In the genomic region with DNA sequence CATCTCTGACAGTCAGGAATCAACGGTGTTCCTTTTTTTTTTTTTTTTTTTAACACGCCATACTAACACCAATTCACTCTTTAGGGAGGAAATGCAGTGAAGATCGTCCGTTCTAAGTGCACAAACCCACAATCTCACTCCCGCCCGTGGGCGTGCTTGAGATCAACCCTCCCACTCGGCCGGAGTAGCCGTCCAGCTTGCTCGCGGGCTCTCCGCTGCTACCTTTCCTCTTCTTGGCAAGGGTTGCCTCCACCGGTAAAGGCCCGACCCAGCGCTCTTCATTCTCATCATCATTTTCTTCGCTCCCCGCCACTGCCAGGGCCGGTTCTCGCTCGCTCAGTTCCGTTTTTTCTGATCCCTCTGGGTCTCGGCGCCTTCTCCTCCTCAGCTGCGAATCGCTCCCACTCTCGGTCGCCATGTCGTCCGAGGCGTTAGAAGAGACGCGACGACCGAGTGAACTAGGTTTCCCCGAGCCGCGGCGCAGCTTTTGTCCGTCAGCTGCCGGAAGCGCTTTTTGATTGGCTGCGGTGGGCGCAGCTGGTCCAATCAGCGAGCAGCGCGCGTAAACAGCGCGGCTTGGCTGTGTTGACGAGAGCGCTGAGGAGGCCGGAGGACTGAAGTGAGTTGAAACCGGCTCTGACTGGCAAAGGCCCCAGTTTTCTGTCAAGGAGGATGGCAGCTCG, we compare ENCODE assay signal across 8 mouse cellular contexts. TPM values are rescaled to one million over a fixed set of nuclear protein-coding genes. Genes with fewer than 3 reads are reported as not detected.
DNase-seq lines count a peak whose midpoint lies in the region; ATAC-seq lines count a peak whose summit lies in the region.

A gene (plus strand): TSS at position 228 of the 683 bp plus-strand sequence.
A gene (minus strand): TSS at position 460 of the 683 bp plus-strand sequence.

- DNase-seq in T-cell, adult 2 months (ENCODE audit: low spot score), result peak; percentile 97
- DNase-seq in cerebellum, postnatal 36 days, result peak; percentile 96 to 98
- peak; percentile 97 to 98 for DNase-seq in frontal cortex, postnatal 36 days (ENCODE audit: low spot score in 2 of 2)
- peak; percentile 90 for DNase-seq in left cerebral cortex, adult 11 months (ENCODE audit: low spot score)
- peak; percentile 98 for DNase-seq in lung, postnatal 4 days
- peak; percentile 95 for DNase-seq in retina, postnatal 7 days (ENCODE audit: low read depth, low spot score)
- DNase-seq in urinary bladder, adult 2 months (ENCODE audit: low spot score), result peak; percentile 97

- WGBS in hindbrain, embryonic 15.5 days, result under 1% methylated on average over 55 of the region's 55 CpGs

- no peaks in the 10 kb centered on the region for H3K36me3 ChIP-seq in hindbrain, embryonic 15.5 days

- peaks cover 17% of the 10 kb centered on the region for H3K4me1 ChIP-seq in hindbrain, embryonic 15.5 days (replicated peaks)

- peak; percentile 99 for ATAC-seq in hindbrain, embryonic 15.5 days (ENCODE audit: low FRiP score, low read depth)

- no peaks in the 10 kb centered on the region for H3K9me3 ChIP-seq in hindbrain, embryonic 15.5 days

- H3K27ac ChIP-seq in hindbrain, embryonic 15.5 days (replicated peaks), result peak within 1 kb of the TSS; percentile 91

- H3K4me3 ChIP-seq in hindbrain, embryonic 15.5 days, result peak within 1 kb of the TSS; percentile 76

- H3K27me3 ChIP-seq in hindbrain, embryonic 15.5 days, result no peaks in the 10 kb centered on the region

- peak within 1 kb of the TSS; percentile 78 for H3K9ac ChIP-seq in hindbrain, embryonic 15.5 days

- H3K4me2 ChIP-seq in hindbrain, embryonic 15.5 days, result peak within 1 kb of the TSS; percentile 91

RNA-seq across cellular contexts. Expression of the first gene that starts in this region (rescaled TPM):
- polyA plus RNA-seq in hindbrain, embryonic 15.5 days (2015; fragmentation: Nextera tagmentation; extraction: Ambion mirVana), result 16.2 and 17.7 TPM in 2 replicates
- polyA plus RNA-seq in urinary bladder, adult 2 months (2012; rRNA removed), result 1.9 and 2.2 TPM in 2 replicates

RNA-seq across cellular contexts. Expression of the second gene that starts in this region (rescaled TPM):
- 6.2 and 7.7 TPM in 2 replicates for polyA plus RNA-seq in hindbrain, embryonic 15.5 days (2015; fragmentation: Nextera tagmentation; extraction: Ambion mirVana)
- 5.1 and 7.9 TPM in 2 replicates for polyA plus RNA-seq in urinary bladder, adult 2 months (2012; rRNA removed)

Comparison
In these comparisons a context has a peak if more than half of its experiments do, and no peak if none do; other contexts are left out.
1. Peak in every context shown above with its lines: DNase-seq, ATAC-seq, H3K4me3 ChIP-seq and H3K27ac ChIP-seq.